28 mouse cellular contexts compared by ENCODE assay signal in genomic region chr7:141991183-141991582, GRCm38 (mm10). TPM values are rescaled to one million over a fixed set of nuclear protein-coding genes. Genes with fewer than 3 reads are reported as not detected.
"Had no signal": no experiment of that assay in that cellular context is flagged by ENCODE, and none has a peak within 500 bp of the region (broad histone marks: within the 10 kb centered on the region; RNA-seq: fewer than 3 reads in every experiment).

No protein-coding gene starts in this region.

- H3K9me3 ChIP-seq: heart, embryonic 10.5 days; heart, embryonic 12.5 days; hindbrain, embryonic 10.5 days; intestine, embryonic 15.5 days; limb, embryonic 13.5 days; limb, embryonic 15.5 days; liver, embryonic 12.5 days had no signal

- H3K4me3 ChIP-seq: gastrocnemius, adult 2 months; heart, embryonic 10.5 days; heart, embryonic 12.5 days; hindbrain, embryonic 10.5 days; intestine, embryonic 15.5 days; left cerebral cortex, adult 2 months; limb, embryonic 13.5 days; limb, embryonic 15.5 days; liver, embryonic 12.5 days had no signal

- H3K4me1 ChIP-seq: heart, embryonic 12.5 days; hindbrain, embryonic 10.5 days; intestine, embryonic 15.5 days; limb, embryonic 13.5 days; limb, embryonic 15.5 days; liver, embryonic 12.5 days had no signal

- ATAC-seq: hindbrain, embryonic 16.5 days; inflammation-experienced regulatory T-cells, adult 6 months; intestine, embryonic 15.5 days; intestine, postnatal 0 days; liver, embryonic 12.5 days had no signal

- H3K36me3 ChIP-seq: heart, embryonic 10.5 days; heart, embryonic 12.5 days; intestine, embryonic 15.5 days; limb, embryonic 13.5 days; limb, embryonic 15.5 days; liver, embryonic 12.5 days had no signal

- H3K27ac ChIP-seq: gastrocnemius, adult 2 months; heart, embryonic 10.5 days; hindbrain, embryonic 14.5 days; intestine, embryonic 15.5 days; left cerebral cortex, adult 2 months; limb, embryonic 13.5 days; limb, embryonic 15.5 days; liver, embryonic 12.5 days; liver, embryonic 14.5 days had no signal

- H3K9ac ChIP-seq: heart, embryonic 12.5 days; hindbrain, embryonic 14.5 days; intestine, embryonic 15.5 days; limb, embryonic 13.5 days; limb, embryonic 15.5 days; liver, embryonic 12.5 days; liver, embryonic 14.5 days had no signal

- H3K4me2 ChIP-seq: heart, embryonic 12.5 days; hindbrain, embryonic 14.5 days; intestine, embryonic 15.5 days; limb, embryonic 13.5 days; limb, embryonic 15.5 days; liver, embryonic 12.5 days had no signal

- DNase-seq: gastrocnemius, adult 2 months; gastrocnemius, postnatal 10 days; gastrocnemius, postnatal 25 days; heart, adult 18-20 months; heart, postnatal 10 days; heart, postnatal 4 days; kidney, adult 18-20 months; kidney, adult 8-10 months; kidney, postnatal 10 days; kidney, postnatal 25 days; kidney, postnatal 4 days; layer of hippocampus, adult 9-11 months; left cerebral cortex, postnatal 4 days had no signal

- H3K27me3 ChIP-seq: intestine, embryonic 15.5 days; limb, embryonic 13.5 days; limb, embryonic 15.5 days; liver, embryonic 12.5 days had no signal

RNA-seq across cellular contexts. Expression of gene Brsk2, which starts 41.6 kb away (rescaled TPM):
- total RNA-seq: granulocyte monocyte progenitor cell, adult 5-6 weeks had no signal
- polyA plus RNA-seq: liver, adult 2 months had no signal
